20 mouse cellular contexts compared by ENCODE assay signal in genomic region chr2:152349205-152349604, GRCm38 (mm10). TPM values are rescaled to one million over a fixed set of nuclear protein-coding genes. Genes with fewer than 3 reads are reported as not detected.
A peak's percentile ranks its signal among the peaks of the same experiment; 100 is the strongest.
DNase-seq lines count a peak whose midpoint lies in the region; ATAC-seq and TF ChIP-seq lines count a peak whose summit lies in the region.
"Had no signal": no experiment of that assay in that cellular context is flagged by ENCODE, and none has a peak within 500 bp of the region (broad histone marks: within the 10 kb centered on the region; RNA-seq: fewer than 3 reads in every experiment).

No protein-coding gene starts in this region.

- TF ChIP-seq EP300 in MEL (IDR thresholded peaks at IDR 0.05; ENCODE audit: low read depth in 1 of 2, low read length in 2 of 2), result no peak

- no peaks in the 10 kb centered on the region for H3K27me3 ChIP-seq in heart, embryonic 13.5 days (replicated peaks)
- H3K27me3 ChIP-seq in MEL (ENCODE audit: control insufficient read depth in 1 of 2, insufficient read depth in 2 of 2, low read length in 2 of 2), result no peaks in the 10 kb centered on the region
- H3K27me3 ChIP-seq in liver, embryonic 11.5 days (replicated peaks; ENCODE audit: control insufficient read depth, insufficient read depth, low read length), result no peaks in the 10 kb centered on the region
- no peaks in the 10 kb centered on the region for H3K27me3 ChIP-seq in midbrain, embryonic 16.5 days (ENCODE audit: control insufficient read depth, insufficient read depth, low read depth, low read length)
- 0 out of 2 replicates have a peak, but pooled peaks cover 6% of the 10 kb centered on the region for H3K27me3 ChIP-seq in hindbrain, embryonic 14.5 days (ENCODE audit: control insufficient read depth, insufficient read depth, low read length)
- H3K27me3 ChIP-seq: limb, embryonic 15.5 days; lung, embryonic 15.5 days had no signal

- no peak overlapping the region for H3K4me3 ChIP-seq in heart, embryonic 13.5 days
- H3K4me3 ChIP-seq in MEL (ENCODE audit: control insufficient read depth in 1 of 2, insufficient read depth in 1 of 2, low read depth in 2 of 2, low read length in 2 of 2), result no peak overlapping the region
- H3K4me3 ChIP-seq in liver, embryonic 11.5 days (ENCODE audit: low read depth, low read length), result no peak overlapping the region
- no peak overlapping the region for H3K4me3 ChIP-seq in midbrain, embryonic 16.5 days (ENCODE audit: low read depth, low read length)
- H3K4me3 ChIP-seq in hindbrain, embryonic 14.5 days (replicated peaks; ENCODE audit: low read length), result no peak overlapping the region
- H3K4me3 ChIP-seq: embryonic facial prominence, embryonic 15.5 days; gastrocnemius, adult 2 months; hindbrain, embryonic 13.5 days; layer of hippocampus, adult 2 months; limb, embryonic 15.5 days; lung, embryonic 15.5 days; midbrain, embryonic 10.5 days; neural tube, embryonic 12.5 days had no signal

- TF ChIP-seq POLR2A in MEL (IDR thresholded peaks at IDR 0.05; ENCODE audit: control insufficient read depth in 1 of 2, insufficient read depth in 1 of 2, low read depth in 1 of 2, low read length in 2 of 2, poor library complexity in 1 of 2), result no peak

- no peaks in the 10 kb centered on the region for H3K36me3 ChIP-seq in heart, embryonic 13.5 days
- H3K36me3 ChIP-seq in MEL (ENCODE audit: control insufficient read depth in 1 of 2, insufficient read depth in 2 of 2, low read length in 2 of 2), result peaks cover 0 to 50% of the 10 kb centered on the region in 2 experiments; a peak in 2 of 4 replicates
- H3K36me3 ChIP-seq in liver, embryonic 11.5 days (ENCODE audit: control insufficient read depth, insufficient read depth, low read length), result no peaks in the 10 kb centered on the region
- no peaks in the 10 kb centered on the region for H3K36me3 ChIP-seq in midbrain, embryonic 16.5 days (ENCODE audit: control insufficient read depth, insufficient read depth, low read length)
- H3K36me3 ChIP-seq in hindbrain, embryonic 14.5 days (replicated peaks; ENCODE audit: control insufficient read depth, insufficient read depth), result no peaks in the 10 kb centered on the region
- H3K36me3 ChIP-seq: embryonic facial prominence, embryonic 15.5 days; hindbrain, embryonic 13.5 days; limb, embryonic 15.5 days; lung, embryonic 15.5 days; midbrain, embryonic 10.5 days; neural tube, embryonic 12.5 days had no signal

- TF ChIP-seq RAD21 in MEL (IDR thresholded peaks at IDR 0.05; ENCODE audit: low read depth, low read length), result no peak

- no peak for DNase-seq in heart, postnatal 14 days
- peak; percentile 37 for DNase-seq in MEL (ENCODE audit: low read depth, low spot score)
- no peak for DNase-seq in liver, embryonic 11.5 days (ENCODE audit: low spot score)
- peak; percentile 38 for DNase-seq in yolk sac, embryonic 10.5 days (ENCODE audit: low spot score)
- DNase-seq in hindbrain, embryonic 14.5 days (ENCODE audit: low spot score), result no peak
- DNase-seq in kidney, adult 18-20 months, result no peak
- DNase-seq: layer of hippocampus, postnatal 36 days; right cerebral cortex, postnatal 4 days had no signal

- H3K4me1 ChIP-seq in heart, embryonic 13.5 days, result peaks cover 44% of the 10 kb centered on the region
- peaks cover 30 to 56% of the 10 kb centered on the region in 2 experiments for H3K4me1 ChIP-seq in MEL (ENCODE audit: control insufficient read depth in 1 of 2, insufficient read depth in 2 of 2, low read length in 2 of 2)
- H3K4me1 ChIP-seq in liver, embryonic 11.5 days (replicated peaks; ENCODE audit: control insufficient read depth, insufficient read depth, low read length), result peaks cover 35% of the 10 kb centered on the region
- H3K4me1 ChIP-seq in midbrain, embryonic 16.5 days (ENCODE audit: control insufficient read depth, insufficient read depth, low read length), result no peaks in the 10 kb centered on the region
- H3K4me1 ChIP-seq in hindbrain, embryonic 14.5 days (replicated peaks; ENCODE audit: control insufficient read depth, insufficient read depth, low read length), result peaks cover 4% of the 10 kb centered on the region; the same call in 1 of the 2 replicates

- WGBS in heart, embryonic 13.5 days, result 77% methylated on average over 6 of the region's 6 CpGs
- WGBS in liver, embryonic 11.5 days, result 69% methylated on average over 6 of the region's 6 CpGs
- 76% methylated on average over 6 of the region's 6 CpGs for WGBS in midbrain, embryonic 16.5 days
- 88% methylated on average over 6 of the region's 6 CpGs for WGBS in hindbrain, embryonic 14.5 days

- H3K79me2 ChIP-seq in MEL (ENCODE audit: control insufficient read depth, insufficient read depth, low read length, poor library complexity), result no peaks in the 10 kb centered on the region; the same call in 1 of the 2 replicates

- no peak overlapping the region; the same call in 1 of the 2 replicates for H3K4me2 ChIP-seq in heart, embryonic 13.5 days
- H3K4me2 ChIP-seq in liver, embryonic 11.5 days, result peak overlapping the region; percentile 27
- no peak overlapping the region for H3K4me2 ChIP-seq in midbrain, embryonic 16.5 days (ENCODE audit: low read length)
- H3K4me2 ChIP-seq in hindbrain, embryonic 14.5 days (replicated peaks), result no peak overlapping the region
- H3K4me2 ChIP-seq: embryonic facial prominence, embryonic 15.5 days; hindbrain, embryonic 13.5 days; limb, embryonic 15.5 days; lung, embryonic 15.5 days; neural tube, embryonic 12.5 days had no signal

- H3K9ac ChIP-seq in heart, embryonic 13.5 days, result 0 out of 2 replicates have a peak overlapping the region, but pooled peaks have one; percentile 21
- H3K9ac ChIP-seq in MEL (ENCODE audit: control insufficient read depth, low read depth, low read length, poor library complexity, severe bottlenecking), result peak overlapping the region; percentile 52
- H3K9ac ChIP-seq in liver, embryonic 11.5 days (ENCODE audit: low read depth, low read length), result no peak overlapping the region
- H3K9ac ChIP-seq in midbrain, embryonic 16.5 days (ENCODE audit: low read depth, low read length), result no peak overlapping the region
- no peak overlapping the region for H3K9ac ChIP-seq in hindbrain, embryonic 14.5 days
- H3K9ac ChIP-seq: embryonic facial prominence, embryonic 15.5 days; hindbrain, embryonic 13.5 days; limb, embryonic 15.5 days; lung, embryonic 15.5 days; neural tube, embryonic 12.5 days had no signal

- H3K9me3 ChIP-seq in heart, embryonic 13.5 days, result no peaks in the 10 kb centered on the region
- H3K9me3 ChIP-seq in MEL (replicated peaks; ENCODE audit: insufficient read depth, low read length), result no peaks in the 10 kb centered on the region
- H3K9me3 ChIP-seq in liver, embryonic 11.5 days (ENCODE audit: control insufficient read depth, low read length), result no peaks in the 10 kb centered on the region
- H3K9me3 ChIP-seq in midbrain, embryonic 16.5 days (replicated peaks; ENCODE audit: control insufficient read depth, low read length, poor library complexity, severe bottlenecking), result no peaks in the 10 kb centered on the region
- H3K9me3 ChIP-seq in hindbrain, embryonic 14.5 days (ENCODE audit: control insufficient read depth, low read length), result no peaks in the 10 kb centered on the region
- H3K9me3 ChIP-seq: embryonic facial prominence, embryonic 15.5 days; hindbrain, embryonic 13.5 days; limb, embryonic 15.5 days; lung, embryonic 15.5 days; midbrain, embryonic 10.5 days; neural tube, embryonic 12.5 days had no signal

- peak overlapping the region; percentile 39 for H3K27ac ChIP-seq in heart, embryonic 13.5 days (replicated peaks)
- H3K27ac ChIP-seq in MEL (ENCODE audit: control insufficient read depth, low read depth, low read length), result peak overlapping the region; percentile 96
- peak overlapping the region; percentile 58 for H3K27ac ChIP-seq in liver, embryonic 11.5 days (ENCODE audit: low read depth, low read length)
- no peak overlapping the region for H3K27ac ChIP-seq in midbrain, embryonic 16.5 days (ENCODE audit: low read length)
- no peak overlapping the region for H3K27ac ChIP-seq in hindbrain, embryonic 14.5 days
- H3K27ac ChIP-seq: embryonic facial prominence, embryonic 15.5 days; gastrocnemius, adult 2 months; hindbrain, embryonic 13.5 days; layer of hippocampus, adult 2 months; limb, embryonic 15.5 days; lung, embryonic 15.5 days; midbrain, embryonic 10.5 days; neural tube, embryonic 12.5 days had no signal

- no peak for TF ChIP-seq CTCF in MEL (IDR thresholded peaks at IDR 0.05 in 2 of 3, conservative IDR thresholded peaks at IDR 0.05 in 1 of 3; ENCODE audit: control insufficient read depth in 1 of 3, insufficient read depth in 1 of 3, low read depth in 2 of 3, low read length in 3 of 3, poor library complexity in 1 of 3, severe bottlenecking in 1 of 3)

- intact Hi-C loops in heart, postnatal 14 days (cut with DNase I), result no loop called here

- peak; percentile 61 for ATAC-seq in heart, embryonic 13.5 days (ENCODE audit: extremely low read depth, insufficient number of reproducible peaks, low FRiP score, low TSS enrichment)
- no peak for ATAC-seq in liver, embryonic 11.5 days (replicated peaks; ENCODE audit: low FRiP score)
- ATAC-seq in midbrain, embryonic 16.5 days, result no peak
- no peak for ATAC-seq in hindbrain, embryonic 14.5 days (ENCODE audit: low FRiP score)

RNA-seq across cellular contexts. Expression of gene Trib3, which starts 5.4 kb away (rescaled TPM):
- polyA plus RNA-seq in heart, embryonic 13.5 days (2015; fragmentation: Nextera tagmentation; extraction: Ambion mirVana), result 4.5 and 6.5 TPM in 2 replicates
- total RNA-seq in heart, postnatal 14 days (2021), result 1 to 10 TPM; 3.2 to 3.4 TPM
- 6.1 and 62.9 TPM in 2 replicates for total RNA-seq in MEL (2012; rRNA removed)
- polyA plus RNA-seq in MEL (2012; ENCODE audit: insufficient read depth in 1 of 2, insufficient read length in 2 of 2, low read depth in 1 of 2, low replicate concordance in 2 of 2, missing spikeins in 1 of 2), result 10 to 100 TPM in 1 of 2 experiments, not detected in 1; 34.9 TPM
- polyA plus RNA-seq in liver, embryonic 11.5 days (2014; fragmentation: Nextera tagmentation; extraction: Ambion mirVana), result 13.9 and 18.1 TPM in 2 replicates
- 1.9 and 2.4 TPM in 2 replicates for polyA plus RNA-seq in midbrain, embryonic 16.5 days (2015; fragmentation: Nextera tagmentation; extraction: Ambion mirVana)
- polyA plus RNA-seq in hindbrain, embryonic 14.5 days (2014; fragmentation: Nextera tagmentation; extraction: Ambion mirVana), result 0.95 and 1.0 TPM in 2 replicates
- total RNA-seq: monocyte, adult 5-6 weeks had no signal

RNA-seq across cellular contexts. Expression of gene Rbck1, which starts 16.8 kb away (rescaled TPM):
- polyA plus RNA-seq in heart, embryonic 13.5 days (2015; fragmentation: Nextera tagmentation; extraction: Ambion mirVana), result 60.7 and 66.3 TPM in 2 replicates
- 10 to 100 TPM; 69.1 to 71.2 TPM for total RNA-seq in heart, postnatal 14 days (2021)
- total RNA-seq in MEL (2012; rRNA removed), result 84.9 and 90.9 TPM in 2 replicates
- 100 to 1,000 TPM in 1 of 2 experiments, 10 to 100 TPM in 1; 92.1 to 162 TPM for polyA plus RNA-seq in MEL (2012; ENCODE audit: insufficient read depth in 1 of 2, insufficient read length in 2 of 2, low read depth in 1 of 2, low replicate concordance in 2 of 2, missing spikeins in 1 of 2)
- 104 and 105 TPM in 2 replicates for polyA plus RNA-seq in liver, embryonic 11.5 days (2014; fragmentation: Nextera tagmentation; extraction: Ambion mirVana)
- 101 and 104 TPM in 2 replicates for polyA plus RNA-seq in midbrain, embryonic 16.5 days (2015; fragmentation: Nextera tagmentation; extraction: Ambion mirVana)
- polyA plus RNA-seq in hindbrain, embryonic 14.5 days (2014; fragmentation: Nextera tagmentation; extraction: Ambion mirVana), result 93.7 and 95.3 TPM in 2 replicates

RNA-seq across cellular contexts. Expression of gene Nrsn2, which starts 27.2 kb away (rescaled TPM):
- 2.5 and 3.7 TPM in 2 replicates for polyA plus RNA-seq in heart, embryonic 13.5 days (2015; fragmentation: Nextera tagmentation; extraction: Ambion mirVana)
- not detected for total RNA-seq in heart, postnatal 14 days (2021)
- total RNA-seq in MEL (2012; rRNA removed), result not detected in 2 replicates
- polyA plus RNA-seq in MEL (2012; ENCODE audit: insufficient read depth in 1 of 2, insufficient read length in 2 of 2, low read depth in 1 of 2, low replicate concordance in 2 of 2, missing spikeins in 1 of 2), result not detected
- 0.45 and 0.49 TPM in 2 replicates for polyA plus RNA-seq in liver, embryonic 11.5 days (2014; fragmentation: Nextera tagmentation; extraction: Ambion mirVana)
- 50.8 and 64.8 TPM in 2 replicates for polyA plus RNA-seq in midbrain, embryonic 16.5 days (2015; fragmentation: Nextera tagmentation; extraction: Ambion mirVana)
- polyA plus RNA-seq in hindbrain, embryonic 14.5 days (2014; fragmentation: Nextera tagmentation; extraction: Ambion mirVana), result 48.0 and 56.9 TPM in 2 replicates
- total RNA-seq: gastrocnemius, adult 2 months; monocyte, adult 5-6 weeks had no signal
- polyA plus RNA-seq: C2C12 had no signal

RNA-seq across cellular contexts. Expression of gene Sox12, which starts 48.7 kb away (rescaled TPM):
- polyA plus RNA-seq in heart, embryonic 13.5 days (2015; fragmentation: Nextera tagmentation; extraction: Ambion mirVana), result 8.0 and 8.2 TPM in 2 replicates
- total RNA-seq in heart, postnatal 14 days (2021), result 10 to 100 TPM; 14.4 to 15.5 TPM
- 1.5 and 2.0 TPM in 2 replicates for total RNA-seq in MEL (2012; rRNA removed)
- 10 to 100 TPM in 1 of 2 experiments, not detected in 1; 24.7 TPM for polyA plus RNA-seq in MEL (2012; ENCODE audit: insufficient read depth in 1 of 2, insufficient read length in 2 of 2, low read depth in 1 of 2, low replicate concordance in 2 of 2, missing spikeins in 1 of 2)
- polyA plus RNA-seq in liver, embryonic 11.5 days (2014; fragmentation: Nextera tagmentation; extraction: Ambion mirVana), result 8.5 and 9.8 TPM in 2 replicates
- polyA plus RNA-seq in midbrain, embryonic 16.5 days (2015; fragmentation: Nextera tagmentation; extraction: Ambion mirVana), result 12.1 and 14.0 TPM in 2 replicates
- polyA plus RNA-seq in hindbrain, embryonic 14.5 days (2014; fragmentation: Nextera tagmentation; extraction: Ambion mirVana), result 18.8 and 19.5 TPM in 2 replicates
- total RNA-seq: monocyte, adult 5-6 weeks had no signal

RNA-seq across cellular contexts. Expression of gene Tbc1d20, which starts 55.6 kb away (rescaled TPM):
- 29.1 and 30.4 TPM in 2 replicates for polyA plus RNA-seq in heart, embryonic 13.5 days (2015; fragmentation: Nextera tagmentation; extraction: Ambion mirVana)
- 10 to 100 TPM; 47.5 to 52.1 TPM for total RNA-seq in heart, postnatal 14 days (2021)
- 19.2 and 19.6 TPM in 2 replicates for total RNA-seq in MEL (2012; rRNA removed)
- 10 to 100 TPM in 1 of 2 experiments, not detected in 1; 31.4 TPM for polyA plus RNA-seq in MEL (2012; ENCODE audit: insufficient read depth in 1 of 2, insufficient read length in 2 of 2, low read depth in 1 of 2, low replicate concordance in 2 of 2, missing spikeins in 1 of 2)
- 25.1 and 25.9 TPM in 2 replicates for polyA plus RNA-seq in liver, embryonic 11.5 days (2014; fragmentation: Nextera tagmentation; extraction: Ambion mirVana)
- 33.6 and 34.2 TPM in 2 replicates for polyA plus RNA-seq in midbrain, embryonic 16.5 days (2015; fragmentation: Nextera tagmentation; extraction: Ambion mirVana)
- 24.4 and 31.4 TPM in 2 replicates for polyA plus RNA-seq in hindbrain, embryonic 14.5 days (2014; fragmentation: Nextera tagmentation; extraction: Ambion mirVana)

Comparison
In these comparisons a context has a peak if more than half of its experiments do, and no peak if none do; other contexts are left out.
1. H3K27ac ChIP-seq: peak in heart, embryonic 13.5 days (single experiment), MEL (single experiment) and liver, embryonic 11.5 days (single experiment); none in midbrain, embryonic 16.5 days (single experiment) and hindbrain, embryonic 14.5 days (single experiment).
2. H3K9ac ChIP-seq: peak in heart, embryonic 13.5 days (single experiment) and MEL (single experiment); none in liver, embryonic 11.5 days (single experiment), midbrain, embryonic 16.5 days (single experiment) and hindbrain, embryonic 14.5 days (single experiment).
3. DNase-seq: peak in MEL (single experiment) and yolk sac, embryonic 10.5 days (single experiment); none in heart, postnatal 14 days (0 of 2), liver, embryonic 11.5 days (single experiment), hindbrain, embryonic 14.5 days (single experiment) and kidney, adult 18-20 months (single experiment).
4. RNA of gene Nrsn2, which starts 27.2 kb away (polyA plus RNA-seq): 50.8 to 64.8 TPM in midbrain, embryonic 16.5 days and 48.0 to 56.9 TPM in hindbrain, embryonic 14.5 days; 2.5 to 3.7 TPM in heart, embryonic 13.5 days, 0.45 to 0.49 TPM in liver, embryonic 11.5 days and not detected in MEL; every median in the first group is over 10 times any median in the second.